Mouse (Mus musculus): ENCODE measurements at regions not wholly inside any gene's neighbourhood (a gene's known extent, or its start where the extent isn't known, plus 50 kb on each side); places are given as distances from the start of the nearest gene placed in this dataset.
A peak's percentile ranks its signal among the peaks of the same experiment; 100 is the strongest.
"Not testable (repeated sequence)": the region's sequence is repeated elsewhere in the genome, so short reads cannot be mapped to it uniquely, and the experiment has no call there.

- no peak for DNase-seq
These were observed 259.6 kb downstream of the Pou4f1 start for GRCm38 (mm10) chr14:104208040-104208816.

GRCm38 (mm10) chr14:104206602-104207001 is 261.2 kb downstream of the Pou4f1 start:
- no peak for DNase-seq

GRCm38 (mm10) chr14:104203239-104203986 is 264.4 kb downstream of the Pou4f1 start:
- DNase-seq: no peak

GRCm38 (mm10) chr14:104193198-104193597 is 274.6 kb downstream of the Pou4f1 start:
- no peak for DNase-seq

- DNase-seq: no peak
These were observed 292.7 kb downstream of the Pou4f1 start for GRCm38 (mm10) chr14:104175122-104175521.

GRCm38 (mm10) chr14:104146841-104147240 is 302.6 kb upstream of the Ednrb start:
- no peak for DNase-seq

GRCm38 (mm10) chr14:104145395-104145794 is 301.2 kb upstream of the Ednrb start:
- no peak for DNase-seq

GRCm38 (mm10) chr14:104114986-104115951 is 271.1 kb upstream of the Ednrb start:
- DNase-seq: no peak

- no peak for DNase-seq
These were observed 270.0 kb upstream of the Ednrb start for GRCm38 (mm10) chr14:104114182-104114581.

- DNase-seq: no peak
These were observed 269.2 kb upstream of the Ednrb start for GRCm38 (mm10) chr14:104113448-104113847.

- no peak for DNase-seq
These were observed 242.2 kb upstream of the Ednrb start for GRCm38 (mm10) chr14:104086381-104086780.

GRCm38 (mm10) chr14:104064199-104064598 is 220.0 kb upstream of the Ednrb start:
- not testable (repeated sequence) for DNase-seq

GRCm38 (mm10) chr14:104053697-104054096 is 209.5 kb upstream of the Ednrb start:
- DNase-seq: no peak

GRCm38 (mm10) chr14:104038628-104039325 is 194.6 kb upstream of the Ednrb start:
- DNase-seq: peak; percentile 16

GRCm38 (mm10) chr14:104033606-104034005 is 189.4 kb upstream of the Ednrb start:
- no peak for DNase-seq

- no peak for DNase-seq
These were observed 186.7 kb upstream of the Ednrb start for GRCm38 (mm10) chr14:104030784-104031470.

GRCm38 (mm10) chr14:104029668-104030530 is 185.7 kb upstream of the Ednrb start:
- no peak for DNase-seq

GRCm38 (mm10) chr14:104027900-104028285 is 183.7 kb upstream of the Ednrb start:
- no peak for DNase-seq

- DNase-seq: no peak
These were observed 183.1 kb upstream of the Ednrb start for GRCm38 (mm10) chr14:104027077-104027899.

GRCm38 (mm10) chr14:104008538-104008937 is 164.3 kb upstream of the Ednrb start:
- no peak for DNase-seq

All from cerebellum, adult 11-12 months (tissue).